Mouse (Mus musculus) megakaryocyte, embryonic 14.5 days (primary cell): ENCODE results near the gene Gramd2.

Experiments
- FLI1 ChIP-seq: IDR thresholded peaks from 2 replicates; pipeline ENCODE4 v1.6.1; 2012; ENCODE audit warnings: low read length, inconsistent platforms, mixed read lengths
- GATA1 ChIP-seq: IDR thresholded peaks from 3 replicates; pipeline ENCODE4 v1.6.1; 2012; ENCODE audit warnings: mixed read lengths, low read length, inconsistent platforms, borderline replicate concordance

DNA sequence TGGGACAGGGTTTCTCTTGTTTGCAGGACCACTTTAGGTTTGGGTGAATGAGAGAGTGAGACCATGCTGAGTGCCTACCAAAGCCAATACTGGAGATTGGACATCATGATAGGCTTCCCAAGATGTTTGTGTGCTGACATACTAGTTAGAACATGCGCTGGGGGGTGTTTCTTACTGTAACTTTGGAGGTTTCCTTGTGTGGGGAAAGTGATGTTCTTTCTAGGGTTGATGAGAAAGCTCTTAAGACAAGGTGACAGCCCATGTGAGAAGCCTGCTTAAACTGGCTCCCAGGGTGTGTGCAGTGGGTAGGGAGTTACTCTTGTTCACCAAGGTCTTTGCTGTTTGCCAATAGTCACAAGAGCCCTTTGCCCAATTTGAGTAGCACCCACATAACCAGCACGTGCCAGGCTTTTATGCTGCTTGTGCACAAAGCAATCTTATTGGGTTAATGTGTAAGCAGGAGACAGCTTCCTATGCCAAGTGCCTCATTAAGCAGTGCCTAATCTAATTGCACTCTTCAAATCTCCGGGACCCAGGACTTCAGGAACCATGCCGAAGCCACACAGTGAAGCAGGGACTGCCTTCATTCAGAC is 15.2 kb upstream of the Gramd2 start:
- TF ChIP-seq GATA1 (no peak), FLI1 (no peak)
